Mouse (Mus musculus): ENCODE results near the gene Nrip3. TPM values are rescaled to one million over a fixed set of nuclear protein-coding genes. Genes with fewer than 3 reads are reported as not detected.

Nrip3 gene
- polyA plus RNA-seq, 1 experiment from 2014 or later: 1.2 TPM

- no peak for ATAC-seq (ENCODE audit: insufficient read depth, low FRiP score)
- Histone ChIP-seq H3K9ac (ENCODE audit: low read length) (no peak overlapping the region), H3K4me2 (ENCODE audit: low read depth, low read length) (no peak overlapping the region), H3K4me1 (ENCODE audit: control insufficient read depth, insufficient read depth, low read length) (no peaks in the 10 kb centered on the region), H3K9me3 (replicated peaks; ENCODE audit: control insufficient read depth, low read length) (no peaks in the 10 kb centered on the region), H3K36me3 (ENCODE audit: control insufficient read depth, insufficient read depth, low read length) (no peaks in the 10 kb centered on the region), H3K27ac (ENCODE audit: low read length) (no peak overlapping the region), H3K4me3 (replicated peaks; ENCODE audit: low read length) (no peak overlapping the region), H3K27me3 (ENCODE audit: control insufficient read depth, insufficient read depth, low read length) (no peaks in the 10 kb centered on the region)
- 57% methylated on average over 6 of the region's 6 CpGs for WGBS
These were observed 23.0 kb upstream of the Nrip3 start for GRCm38 (mm10) chr7:109804843-109805242.

DNA sequence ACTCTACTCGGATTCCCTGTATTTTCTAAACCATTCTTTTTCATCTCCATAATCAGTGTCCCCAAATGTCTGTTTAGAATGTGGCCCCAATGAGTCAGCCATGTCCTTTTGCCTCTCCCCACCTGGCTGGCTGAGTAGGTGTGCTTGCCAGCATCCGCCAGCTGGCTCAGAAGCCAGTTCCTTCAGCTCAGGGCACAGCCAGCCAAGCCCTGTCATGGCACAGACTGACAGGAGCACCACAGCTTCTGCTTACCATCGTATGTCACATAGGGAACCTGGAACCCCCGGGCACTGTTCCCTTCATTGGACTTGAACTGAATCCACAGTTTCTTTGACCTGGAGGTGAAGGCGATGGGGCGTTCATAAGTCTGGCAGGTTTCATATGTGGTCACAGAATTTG, 22.5 kb upstream of the Nrip3 start:
- Histone ChIP-seq H3K4me1 (ENCODE audit: control insufficient read depth, insufficient read depth, low read length) (no peaks in the 10 kb centered on the region), H3K4me3 (replicated peaks; ENCODE audit: low read length) (no peak overlapping the region), H3K9ac (ENCODE audit: low read length) (no peak overlapping the region), H3K36me3 (ENCODE audit: control insufficient read depth, insufficient read depth, low read length) (no peaks in the 10 kb centered on the region), H3K4me2 (ENCODE audit: low read depth, low read length) (no peak overlapping the region), H3K27ac (ENCODE audit: low read length) (no peak overlapping the region), H3K27me3 (ENCODE audit: control insufficient read depth, insufficient read depth, low read length) (no peaks in the 10 kb centered on the region), H3K9me3 (replicated peaks; ENCODE audit: control insufficient read depth, low read length) (no peaks in the 10 kb centered on the region)
- 93% methylated on average over 6 of the region's 6 CpGs for WGBS
- no peak for ATAC-seq (ENCODE audit: insufficient read depth, low FRiP score)

DNA sequence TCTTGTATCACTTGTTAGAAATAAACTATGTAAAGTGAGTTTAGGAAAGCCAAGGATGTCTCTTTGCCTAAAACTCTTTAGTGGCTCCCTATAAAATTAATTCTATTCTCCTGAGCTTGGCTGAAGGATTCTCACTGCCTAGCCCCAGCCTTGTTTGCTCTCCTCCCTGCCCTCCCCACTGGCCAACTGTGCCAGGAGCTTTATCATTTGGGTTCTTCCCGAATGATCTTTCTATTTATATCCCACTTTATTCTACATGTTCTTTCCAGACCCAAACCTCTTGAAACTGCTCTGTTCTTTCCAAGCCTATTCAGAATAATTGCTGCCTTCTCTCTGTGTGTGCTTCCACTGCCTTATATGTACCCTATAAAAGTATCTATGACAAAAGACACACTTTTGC, 21.7 kb upstream of the Nrip3 start:
- no peaks in the 10 kb centered on the region for H3K36me3 ChIP-seq (ENCODE audit: control insufficient read depth, insufficient read depth, low read length)
- H3K9me3 ChIP-seq (replicated peaks; ENCODE audit: control insufficient read depth, low read length): no peaks in the 10 kb centered on the region
- H3K4me3 ChIP-seq (replicated peaks; ENCODE audit: low read length): no peak overlapping the region
- no peak for ATAC-seq (ENCODE audit: insufficient read depth, low FRiP score)
- no peak overlapping the region for H3K9ac ChIP-seq (ENCODE audit: low read length)
- 30% methylated on average over 1 of the region's 1 CpGs for WGBS
- H3K4me2 ChIP-seq (ENCODE audit: low read depth, low read length): no peak overlapping the region
- no peak overlapping the region for H3K27ac ChIP-seq (ENCODE audit: low read length)
- H3K4me1 ChIP-seq (ENCODE audit: control insufficient read depth, insufficient read depth, low read length): no peaks in the 10 kb centered on the region
- H3K27me3 ChIP-seq (ENCODE audit: control insufficient read depth, insufficient read depth, low read length): no peaks in the 10 kb centered on the region

- Histone ChIP-seq H3K36me3 (ENCODE audit: control insufficient read depth, insufficient read depth, low read length) (no peaks in the 10 kb centered on the region), H3K27ac (ENCODE audit: low read length) (no peak overlapping the region), H3K4me3 (replicated peaks; ENCODE audit: low read length) (no peak overlapping the region), H3K4me2 (ENCODE audit: low read depth, low read length) (no peak overlapping the region), H3K9ac (ENCODE audit: low read length) (no peak overlapping the region), H3K27me3 (ENCODE audit: control insufficient read depth, insufficient read depth, low read length) (no peaks in the 10 kb centered on the region), H3K4me1 (ENCODE audit: control insufficient read depth, insufficient read depth, low read length) (no peaks in the 10 kb centered on the region), H3K9me3 (replicated peaks; ENCODE audit: control insufficient read depth, low read length) (no peaks in the 10 kb centered on the region)
- no peak for ATAC-seq (ENCODE audit: insufficient read depth, low FRiP score)
- WGBS: 78% methylated on average over 4 of the region's 4 CpGs
These were observed 18.8 kb upstream of the Nrip3 start for GRCm38 (mm10) chr7:109800626-109801025.

DNA sequence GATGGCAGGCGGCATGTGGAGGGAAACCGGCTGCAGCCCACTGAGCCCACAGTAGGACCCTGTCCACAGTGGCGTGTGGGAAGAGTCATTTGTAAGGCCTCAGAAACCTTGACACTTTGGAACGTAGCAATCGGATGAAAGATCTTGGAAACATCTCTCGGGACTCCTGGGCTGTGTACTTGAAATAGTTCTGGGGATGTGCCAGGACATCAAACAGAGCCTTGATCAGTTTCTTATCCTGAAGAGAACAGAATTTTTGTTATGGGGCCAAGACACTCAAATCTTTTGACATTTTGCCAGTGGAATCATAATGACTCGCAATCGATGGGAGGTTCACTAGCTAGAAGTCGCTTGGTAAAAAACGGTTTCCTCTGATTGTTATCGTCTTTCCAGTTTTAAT, 17.3 kb upstream of the Nrip3 start:
- Histone ChIP-seq H3K9ac (ENCODE audit: low read length) (no peak overlapping the region), H3K9me3 (replicated peaks; ENCODE audit: control insufficient read depth, low read length) (no peaks in the 10 kb centered on the region), H3K4me2 (ENCODE audit: low read depth, low read length) (no peak overlapping the region), H3K4me3 (replicated peaks; ENCODE audit: low read length) (no peak overlapping the region), H3K27ac (ENCODE audit: low read length) (no peak overlapping the region), H3K36me3 (ENCODE audit: control insufficient read depth, insufficient read depth, low read length) (no peaks in the 10 kb centered on the region), H3K4me1 (ENCODE audit: control insufficient read depth, insufficient read depth, low read length) (no peaks in the 10 kb centered on the region), H3K27me3 (ENCODE audit: control insufficient read depth, insufficient read depth, low read length) (no peaks in the 10 kb centered on the region)
- ATAC-seq (ENCODE audit: insufficient read depth, low FRiP score): no peak
- 61% methylated on average over 11 of the region's 11 CpGs for WGBS

GRCm38 (mm10) chr7:109795564-109795963, 13.7 kb upstream of the Nrip3 start:
- Histone ChIP-seq H3K9me3 (replicated peaks; ENCODE audit: control insufficient read depth, low read length) (no peaks in the 10 kb centered on the region), H3K4me2 (ENCODE audit: low read depth, low read length) (no peak overlapping the region), H3K27ac (ENCODE audit: low read length) (no peak overlapping the region), H3K9ac (ENCODE audit: low read length) (no peak overlapping the region), H3K36me3 (ENCODE audit: control insufficient read depth, insufficient read depth, low read length) (no peaks in the 10 kb centered on the region), H3K27me3 (ENCODE audit: control insufficient read depth, insufficient read depth, low read length) (no peaks in the 10 kb centered on the region), H3K4me1 (ENCODE audit: control insufficient read depth, insufficient read depth, low read length) (no peaks in the 10 kb centered on the region), H3K4me3 (replicated peaks; ENCODE audit: low read length) (no peak overlapping the region)
- WGBS: 47% methylated on average over 5 of the region's 5 CpGs
- ATAC-seq (ENCODE audit: insufficient read depth, low FRiP score): no peak

DNA sequence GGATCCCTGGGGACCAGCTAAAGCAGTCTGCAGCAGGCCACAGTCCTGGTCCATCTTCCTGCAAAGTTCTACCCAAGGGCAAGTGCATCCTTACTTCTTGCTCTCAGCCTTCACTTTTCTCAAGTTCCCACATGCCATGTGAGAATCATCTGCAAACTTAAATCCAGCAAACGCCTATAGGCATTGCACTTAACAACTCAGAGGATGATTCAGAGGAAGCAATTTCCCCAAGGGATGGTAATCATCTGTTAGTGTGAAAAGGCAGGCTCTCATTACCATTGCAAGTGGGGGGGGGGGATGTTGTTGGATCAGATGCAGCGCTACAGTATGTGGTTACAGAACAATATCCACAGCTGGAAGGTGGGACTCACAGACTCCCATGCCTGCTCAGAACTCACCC, 12.7 kb upstream of the Nrip3 start:
- Histone ChIP-seq H3K9me3 (replicated peaks; ENCODE audit: control insufficient read depth, low read length) (no peaks in the 10 kb centered on the region), H3K36me3 (ENCODE audit: control insufficient read depth, insufficient read depth, low read length) (no peaks in the 10 kb centered on the region), H3K4me1 (ENCODE audit: control insufficient read depth, insufficient read depth, low read length) (no peaks in the 10 kb centered on the region), H3K27ac (ENCODE audit: low read length) (no peak overlapping the region), H3K27me3 (ENCODE audit: control insufficient read depth, insufficient read depth, low read length) (no peaks in the 10 kb centered on the region), H3K9ac (ENCODE audit: low read length) (no peak overlapping the region), H3K4me2 (ENCODE audit: low read depth, low read length) (no peak overlapping the region), H3K4me3 (replicated peaks; ENCODE audit: low read length) (no peak overlapping the region)
- ATAC-seq (ENCODE audit: insufficient read depth, low FRiP score): no peak
- WGBS: 68% methylated on average over 2 of the region's 2 CpGs

- H3K27me3 ChIP-seq (ENCODE audit: control insufficient read depth, insufficient read depth, low read length): no peaks in the 10 kb centered on the region
- no peaks in the 10 kb centered on the region for H3K36me3 ChIP-seq (ENCODE audit: control insufficient read depth, insufficient read depth, low read length)
- no peak overlapping the region for H3K9ac ChIP-seq (ENCODE audit: low read length)
- no peak overlapping the region for H3K27ac ChIP-seq (ENCODE audit: low read length)
- WGBS: 71% methylated on average over 2 of the region's 2 CpGs
- H3K9me3 ChIP-seq (replicated peaks; ENCODE audit: control insufficient read depth, low read length): no peaks in the 10 kb centered on the region
- no peak overlapping the region for H3K4me2 ChIP-seq (ENCODE audit: low read depth, low read length)
- no peak overlapping the region for H3K4me3 ChIP-seq (replicated peaks; ENCODE audit: low read length)
- no peaks in the 10 kb centered on the region for H3K4me1 ChIP-seq (ENCODE audit: control insufficient read depth, insufficient read depth, low read length)
- no peak for ATAC-seq (ENCODE audit: insufficient read depth, low FRiP score)
These were observed 10.9 kb upstream of the Nrip3 start for GRCm38 (mm10) chr7:109792759-109793158.

DNA sequence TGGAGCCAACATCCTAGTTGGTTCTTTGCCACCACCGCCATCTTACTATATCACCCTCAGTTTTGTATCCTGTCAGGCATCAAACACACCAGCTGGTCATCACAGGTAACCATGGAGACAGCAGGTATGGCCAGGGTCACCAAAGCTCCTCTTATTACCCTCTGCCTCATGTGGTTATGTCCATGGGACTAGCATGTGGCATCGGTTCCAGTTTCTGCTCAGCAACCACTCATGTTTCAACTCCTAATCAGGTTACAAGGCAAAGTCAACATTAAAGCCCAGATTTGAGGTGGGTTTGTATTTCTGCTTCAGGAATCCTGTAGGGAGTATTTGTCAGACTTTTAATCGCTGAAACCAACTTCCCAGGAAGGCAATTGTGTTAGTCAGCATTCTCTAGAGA, 9.0 kb upstream of the Nrip3 start:
- no peak overlapping the region for H3K27ac ChIP-seq (ENCODE audit: low read length)
- H3K4me2 ChIP-seq (ENCODE audit: low read depth, low read length): no peak overlapping the region
- H3K4me1 ChIP-seq (ENCODE audit: control insufficient read depth, insufficient read depth, low read length): no peaks in the 10 kb centered on the region
- no peak overlapping the region for H3K9ac ChIP-seq (ENCODE audit: low read length)
- ATAC-seq (ENCODE audit: insufficient read depth, low FRiP score): no peak
- no peaks in the 10 kb centered on the region for H3K27me3 ChIP-seq (ENCODE audit: control insufficient read depth, insufficient read depth, low read length)
- no peaks in the 10 kb centered on the region for H3K36me3 ChIP-seq (ENCODE audit: control insufficient read depth, insufficient read depth, low read length)
- 62% methylated on average over 3 of the region's 3 CpGs for WGBS
- H3K4me3 ChIP-seq (replicated peaks; ENCODE audit: low read length): no peak overlapping the region
- H3K9me3 ChIP-seq (replicated peaks; ENCODE audit: control insufficient read depth, low read length): no peaks in the 10 kb centered on the region

- WGBS: 76% methylated on average over 2 of the region's 2 CpGs
These were observed 6.0 kb upstream of the Nrip3 start for GRCm38 (mm10) chr7:109787860-109788259.

More at GRCm38 (mm10) chr7:109787860-109788259, 6.0 kb upstream of the Nrip3 start:
- no peaks in the 10 kb centered on the region for H3K36me3 ChIP-seq (ENCODE audit: control insufficient read depth, insufficient read depth, low read length)
- H3K4me2 ChIP-seq (ENCODE audit: low read depth, low read length): no peak overlapping the region
- no peak overlapping the region for H3K4me3 ChIP-seq (replicated peaks; ENCODE audit: low read length)
- H3K9ac ChIP-seq (ENCODE audit: low read length): no peak overlapping the region
- H3K27ac ChIP-seq (ENCODE audit: low read length): no peak overlapping the region
- H3K27me3 ChIP-seq (ENCODE audit: control insufficient read depth, insufficient read depth, low read length): peaks cover 3% of the 10 kb centered on the region; the same call in 1 of the 2 replicates
- no peaks in the 10 kb centered on the region for H3K4me1 ChIP-seq (ENCODE audit: control insufficient read depth, insufficient read depth, low read length)
- no peak for ATAC-seq (ENCODE audit: insufficient read depth, low FRiP score)
- no peaks in the 10 kb centered on the region for H3K9me3 ChIP-seq (replicated peaks; ENCODE audit: control insufficient read depth, low read length)
